Mouse (Mus musculus): ENCODE measurements around the gene Pabpc4. TPM values are rescaled to one million over a fixed set of nuclear protein-coding genes. Genes with fewer than 3 reads are reported as not detected.

The Pabpc4 gene
- polyA plus RNA-seq, 1 experiment from 2014 or later, result 42.6 TPM

- Histone ChIP-seq H3K27ac (no peak overlapping the region), H3K36me3 (no peaks in the 10 kb centered on the region), H3K9me3 (no peaks in the 10 kb centered on the region), H3K4me3 (no peak overlapping the region), H3K9ac (no peak overlapping the region), H3K4me2 (no peak overlapping the region), H3K27me3 (peaks cover 12% of the 10 kb centered on the region), H3K4me1 (no peaks in the 10 kb centered on the region)
- no peak for ATAC-seq (ENCODE audit: insufficient number of reproducible peaks, low FRiP score, low TSS enrichment, low read depth)
- WGBS, result 70% methylated on average over 14 of the region's 14 CpGs
These were observed 73.8 kb downstream of the Pabpc4 start for GRCm38 (mm10) chr4:123335796-123336585.

DNA sequence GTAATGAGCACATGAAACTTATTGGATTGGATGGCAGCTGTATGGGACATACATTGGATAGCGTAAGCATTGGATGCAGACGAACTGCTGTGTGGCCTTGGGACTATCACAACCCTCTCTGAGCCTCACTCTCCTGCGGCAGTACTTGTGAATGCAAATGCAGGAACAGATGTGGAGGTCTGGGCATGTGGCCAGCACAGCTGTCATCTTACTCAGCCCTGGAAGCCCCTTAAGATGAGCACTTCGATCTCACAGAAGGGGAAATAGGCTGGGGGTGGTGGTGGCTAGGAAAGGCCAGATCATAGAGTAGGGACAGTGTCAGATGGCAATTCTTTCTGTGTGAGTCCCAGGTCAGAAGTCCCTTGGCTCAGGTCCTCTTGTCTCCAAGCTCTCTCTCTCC lies 75.5 kb downstream of the Pabpc4 start:
- WGBS, result 62% methylated on average over 4 of the region's 4 CpGs
- H3K27me3 ChIP-seq, result peaks cover 29% of the 10 kb centered on the region
- H3K27ac ChIP-seq, result no peak overlapping the region
- H3K36me3 ChIP-seq, result no peaks in the 10 kb centered on the region
- no peaks in the 10 kb centered on the region for H3K9me3 ChIP-seq
- H3K4me2 ChIP-seq, result no peak overlapping the region
- peaks cover 7% of the 10 kb centered on the region for H3K4me1 ChIP-seq
- no peak overlapping the region for H3K9ac ChIP-seq
- H3K4me3 ChIP-seq, result no peak overlapping the region
- ATAC-seq (ENCODE audit: insufficient number of reproducible peaks, low FRiP score, low TSS enrichment, low read depth), result no peak

GRCm38 (mm10) chr4:123340232-123340631 lies 78.1 kb downstream of the Pabpc4 start:
- H3K4me2 ChIP-seq, result no peak overlapping the region
- no peak overlapping the region for H3K4me3 ChIP-seq
- no peak for ATAC-seq (ENCODE audit: insufficient number of reproducible peaks, low FRiP score, low TSS enrichment, low read depth)
- H3K4me1 ChIP-seq, result peaks cover 15% of the 10 kb centered on the region
- H3K27ac ChIP-seq, result no peak overlapping the region
- WGBS, result 71% methylated on average over 5 of the region's 5 CpGs
- H3K27me3 ChIP-seq, result peaks cover 46% of the 10 kb centered on the region
- no peak overlapping the region for H3K9ac ChIP-seq
- H3K9me3 ChIP-seq, result no peaks in the 10 kb centered on the region
- H3K36me3 ChIP-seq, result no peaks in the 10 kb centered on the region

GRCm38 (mm10) chr4:123342091-123342641 lies 80.0 kb downstream of the Pabpc4 start:
- Histone ChIP-seq H3K27me3 (peaks cover 46% of the 10 kb centered on the region), H3K9ac (no peak overlapping the region), H3K9me3 (no peaks in the 10 kb centered on the region), H3K4me1 (peaks cover 15% of the 10 kb centered on the region), H3K36me3 (no peaks in the 10 kb centered on the region), H3K4me2 (peak overlapping the region; percentile 82), H3K4me3 (peak overlapping the region; percentile 51), H3K27ac (no peak overlapping the region)
- WGBS, result 2% methylated on average over 43 of the region's 43 CpGs
- no peak for ATAC-seq (ENCODE audit: insufficient number of reproducible peaks, low FRiP score, low TSS enrichment, low read depth)

GRCm38 (mm10) chr4:123342642-123343470 lies 80.7 kb downstream of the Pabpc4 start, which contains the start of gene Bmp8a:
Bmp8a (minus strand) TSS chr4:123343252.
- WGBS, result under 1% methylated on average over 65 of the region's 65 CpGs
- Histone ChIP-seq H3K4me1 (peaks cover 15% of the 10 kb centered on the region), H3K27ac (no peak within 1 kb of the TSS), H3K4me3 (peak within 1 kb of the TSS; percentile 51), H3K9ac (no peak within 1 kb of the TSS), H3K27me3 (peaks cover 46% of the 10 kb centered on the region), H3K36me3 (no peaks in the 10 kb centered on the region), H3K4me2 (peak within 1 kb of the TSS; percentile 82), H3K9me3 (no peaks in the 10 kb centered on the region)
- peak; percentile 78 for ATAC-seq (ENCODE audit: insufficient number of reproducible peaks, low FRiP score, low TSS enrichment, low read depth)

DNA sequence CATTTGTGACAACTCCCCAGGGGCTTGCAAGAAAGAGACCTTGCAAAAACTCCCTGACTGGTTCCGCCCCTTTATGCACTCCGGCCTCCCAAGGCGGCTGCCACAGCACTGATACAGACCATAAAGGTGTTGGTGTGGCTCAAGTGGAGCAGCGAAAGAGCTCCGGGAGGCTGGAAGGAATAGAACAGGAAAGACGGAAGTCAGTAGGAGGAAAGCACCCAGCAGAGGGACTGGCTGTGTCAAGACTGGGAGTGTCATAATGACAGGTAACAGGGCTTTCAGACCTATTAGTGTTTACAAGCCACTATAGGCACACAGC lies 81.3 kb downstream of the Pabpc4 start:
- peaks cover 4% of the 10 kb centered on the region; the same call in 1 of the 2 replicates for H3K36me3 ChIP-seq
- no peaks in the 10 kb centered on the region for H3K9me3 ChIP-seq
- no peak overlapping the region for H3K27ac ChIP-seq
- H3K9ac ChIP-seq, result no peak overlapping the region
- peak overlapping the region; percentile 51 for H3K4me3 ChIP-seq
- 5% methylated on average over 6 of the region's 6 CpGs for WGBS
- ATAC-seq (ENCODE audit: insufficient number of reproducible peaks, low FRiP score, low TSS enrichment, low read depth), result no peak
- peaks cover 45% of the 10 kb centered on the region for H3K27me3 ChIP-seq
- peak overlapping the region; percentile 82 for H3K4me2 ChIP-seq
- H3K4me1 ChIP-seq, result peaks cover 15% of the 10 kb centered on the region

Other genes with a start within 250 kb of the Pabpc4 start
- gene Trit1, start 245.8 kb upstream of the Pabpc4 start, polyA plus RNA-seq (2015; fragmentation: Nextera tagmentation; extraction: Ambion mirVana), result 20.9 and 21.3 TPM in 2 replicates
- 1.2 and 1.3 TPM in 2 replicates for gene Bmp8b, start 157.2 kb upstream of the Pabpc4 start, polyA plus RNA-seq (2015; fragmentation: Nextera tagmentation; extraction: Ambion mirVana)
- 0.12 and 0.15 TPM in 2 replicates for gene Oxct2b, start 146.1 kb upstream of the Pabpc4 start, polyA plus RNA-seq (2015; fragmentation: Nextera tagmentation; extraction: Ambion mirVana)
- gene Ppie, start 122.4 kb upstream of the Pabpc4 start, polyA plus RNA-seq (2015; fragmentation: Nextera tagmentation; extraction: Ambion mirVana), result 93.2 and 94.9 TPM in 2 replicates
- gene Hpcal4, start 79.1 kb upstream of the Pabpc4 start, polyA plus RNA-seq (2015; fragmentation: Nextera tagmentation; extraction: Ambion mirVana), result 0.46 and 0.50 TPM in 2 replicates
- gene Nt5c1a, start 60.8 kb upstream of the Pabpc4 start, polyA plus RNA-seq (2015; fragmentation: Nextera tagmentation; extraction: Ambion mirVana), result 0.14 TPM in 1 of 2 replicates, not detected in the other
- 11.0 and 15.6 TPM in 2 replicates for gene Heyl, start 28.8 kb upstream of the Pabpc4 start, polyA plus RNA-seq (2015; fragmentation: Nextera tagmentation; extraction: Ambion mirVana)
- 0.17 TPM in 1 of 2 replicates, not detected in the other for gene Oxct2a, start 61.3 kb downstream of the Pabpc4 start, polyA plus RNA-seq (2015; fragmentation: Nextera tagmentation; extraction: Ambion mirVana)
- gene Bmp8a, start 80.9 kb downstream of the Pabpc4 start, polyA plus RNA-seq (2015; fragmentation: Nextera tagmentation; extraction: Ambion mirVana), result 6.3 and 7.2 TPM in 2 replicates